Comparison of ENCODE assay signal across 7 mouse cellular contexts in genomic region chr2:166592034-166592912, GRCm38 (mm10).
DNase-seq lines count a peak whose midpoint lies in the region; ATAC-seq and TF ChIP-seq lines count a peak whose summit lies in the region.

No protein-coding gene starts in this region.

- peak; percentile 88 for DNase-seq in ZHBTc4 (ENCODE audit: low read depth, low spot score)
- DNase-seq in cerebellum, postnatal 10 days = peak; percentile 93 to 96
- DNase-seq in frontal cortex, postnatal 36 days (ENCODE audit: low spot score in 2 of 2) = peak; percentile 87 to 90
- DNase-seq in left cerebral cortex, postnatal 36 days (ENCODE audit: low spot score in 2 of 2) = peak; percentile 84 to 85
- DNase-seq in spleen, adult 2 months (ENCODE audit: low read depth in 1 of 2, low spot score in 2 of 2) = peak; percentile 19 to 66

- H3K9ac ChIP-seq in intestine, embryonic 15.5 days = no peak overlapping the region
- H3K9ac ChIP-seq in midbrain, embryonic 16.5 days (ENCODE audit: low read depth, low read length) = no peak overlapping the region

- H3K27me3 ChIP-seq in intestine, embryonic 15.5 days (replicated peaks) = no peaks in the 10 kb centered on the region
- H3K27me3 ChIP-seq in midbrain, embryonic 16.5 days (ENCODE audit: control insufficient read depth, insufficient read depth, low read depth, low read length) = no peaks in the 10 kb centered on the region
- no peaks in the 10 kb centered on the region for H3K27me3 ChIP-seq in spleen, adult 2 months (ENCODE audit: control insufficient read depth, insufficient read depth, low read length)

- 47% methylated on average over 21 of the region's 21 CpGs for WGBS in intestine, embryonic 15.5 days
- WGBS in midbrain, embryonic 16.5 days = 47% methylated on average over 21 of the region's 21 CpGs
- WGBS in spleen, adult 2 months = 65% methylated on average over 21 of the region's 21 CpGs

- peaks cover 3% of the 10 kb centered on the region; the same call in 1 of the 2 replicates for H3K4me1 ChIP-seq in intestine, embryonic 15.5 days (replicated peaks)
- no peaks in the 10 kb centered on the region for H3K4me1 ChIP-seq in midbrain, embryonic 16.5 days (ENCODE audit: control insufficient read depth, insufficient read depth, low read length)
- no peaks in the 10 kb centered on the region for H3K4me1 ChIP-seq in spleen, adult 2 months (ENCODE audit: control insufficient read depth, insufficient read depth, insufficient read length)

- intact Hi-C loops in left cerebral cortex, postnatal 36 days (cut with DNase I) = loop anchor here (1.0 to 10.0 kb wide), 3 partner anchors 122 to 253 kb away; no protein-coding TSS in a partner anchor

- H3K27ac ChIP-seq in intestine, embryonic 15.5 days = no peak overlapping the region
- no peak overlapping the region for H3K27ac ChIP-seq in midbrain, embryonic 16.5 days (ENCODE audit: low read length)
- H3K27ac ChIP-seq in spleen, adult 2 months (ENCODE audit: insufficient read depth, low read length) = no peak overlapping the region

- H3K9me3 ChIP-seq in intestine, embryonic 15.5 days = no peaks in the 10 kb centered on the region
- no peaks in the 10 kb centered on the region for H3K9me3 ChIP-seq in midbrain, embryonic 16.5 days (replicated peaks; ENCODE audit: control insufficient read depth, low read length, poor library complexity, severe bottlenecking)

- TF ChIP-seq CTCF in spleen, adult 2 months (IDR thresholded peaks at IDR 0.05; ENCODE audit: extremely low read depth, insufficient read depth, insufficient read length, insufficient replicate concordance) = peak; percentile 100

- TF ChIP-seq POLR2A in spleen, adult 2 months (IDR thresholded peaks at IDR 0.05; ENCODE audit: low read depth, low read length) = no peak

- no peak overlapping the region for H3K4me3 ChIP-seq in intestine, embryonic 15.5 days (replicated peaks)
- no peak overlapping the region for H3K4me3 ChIP-seq in midbrain, embryonic 16.5 days (ENCODE audit: low read depth, low read length)
- H3K4me3 ChIP-seq in spleen, adult 2 months (ENCODE audit: extremely low read depth, insufficient read depth, insufficient read length) = no peak overlapping the region

- no peak overlapping the region for H3K4me2 ChIP-seq in intestine, embryonic 15.5 days (replicated peaks)
- no peak overlapping the region for H3K4me2 ChIP-seq in midbrain, embryonic 16.5 days (ENCODE audit: low read length)

- H3K36me3 ChIP-seq in intestine, embryonic 15.5 days = no peaks in the 10 kb centered on the region
- no peaks in the 10 kb centered on the region for H3K36me3 ChIP-seq in midbrain, embryonic 16.5 days (ENCODE audit: control insufficient read depth, insufficient read depth, low read length)
- peaks cover 34% of the 10 kb centered on the region for H3K36me3 ChIP-seq in spleen, adult 2 months (ENCODE audit: control insufficient read depth, insufficient read depth, low read length)

- peak; percentile 58 for ATAC-seq in intestine, embryonic 15.5 days
- peak; percentile 45 for ATAC-seq in midbrain, embryonic 16.5 days

Comparison
In these comparisons a context has a peak if more than half of its experiments do, and no peak if none do; other contexts are left out.
1. DNase-seq: peak in every context shown above with its lines; median percentile 94 in cerebellum, postnatal 10 days; 88 in frontal cortex, postnatal 36 days; 88 in ZHBTc4; 84 in left cerebral cortex, postnatal 36 days; 42 in spleen, adult 2 months.